Mouse (Mus musculus): ENCODE data around the gene Btbd35f30. TPM values are rescaled to one million over a fixed set of nuclear protein-coding genes. Genes with fewer than 3 reads are reported as not detected.
"Not testable (repeated sequence)": the region's sequence is repeated elsewhere in the genome, so short reads cannot be mapped to it uniquely, and the experiment has no call there.

Btbd35f30 gene
- not detected in 2 replicates for polyA plus RNA-seq (2012; ENCODE audit: insufficient read depth, insufficient read length, low replicate concordance, missing spikeins)

- H3K4me1 ChIP-seq (ENCODE audit: control insufficient read depth, insufficient read depth, low read length); H3K4me3 ChIP-seq (ENCODE audit: insufficient read depth, low read depth, low read length); H3K27ac ChIP-seq (ENCODE audit: insufficient read depth, low read depth, low read length): not testable (repeated sequence)
- no CpG with 5 or more reads among the region's 4 CpGs for WGBS
These were observed at the start of gene Btbd35f30 for GRCm38 (mm10) chrX:32894325-32894724. Btbd35f30 (plus strand) TSS chrX:32894625.

GRCm38 (mm10) chrX:32941468-32941867 lies 47.0 kb downstream of the Btbd35f30 start, which contains the start of gene Gm21789:
Gm21789 (plus strand) TSS chrX:32941768.
- H3K27ac ChIP-seq (ENCODE audit: insufficient read depth, low read depth, low read length); H3K4me1 ChIP-seq (ENCODE audit: control insufficient read depth, insufficient read depth, low read length); H3K4me3 ChIP-seq (ENCODE audit: insufficient read depth, low read depth, low read length): not testable (repeated sequence)
- WGBS = no CpG with 5 or more reads among the region's 1 CpGs

Other genes with a start within 250 kb of the Btbd35f30 start
- not detected in 2 replicates for gene Gm5926, start 243.9 kb upstream of the Btbd35f30 start, polyA plus RNA-seq (2012; ENCODE audit: insufficient read depth, insufficient read length, low replicate concordance, missing spikeins)
- not detected in 2 replicates for gene Btbd35f21, start 168.5 kb upstream of the Btbd35f30 start, polyA plus RNA-seq (2012; ENCODE audit: insufficient read depth, insufficient read length, low replicate concordance, missing spikeins)
- gene Gm21789, start 47.1 kb downstream of the Btbd35f30 start, polyA plus RNA-seq (2012; ENCODE audit: insufficient read depth, insufficient read length, low replicate concordance, missing spikeins) = not detected in 2 replicates
- gene Btbd35f5, start 79.3 kb downstream of the Btbd35f30 start, polyA plus RNA-seq (2012; ENCODE audit: insufficient read depth, insufficient read length, low replicate concordance, missing spikeins) = not detected in 2 replicates